Mouse (Mus musculus) MEL (cell line): ENCODE data around the gene A530016L24Rik. TPM values are rescaled to one million over a fixed set of nuclear protein-coding genes. Genes with fewer than 3 reads are reported as not detected.

Experiments used
- DNase-seq: peaks from one replicate; pipeline ENCODE4 v3.0.0; 2011; ENCODE audit warnings: low read depth, low spot score
- H3K27ac ChIP-seq: 2 replicates; pipeline ENCODE4 v1.5.1; 2012; ENCODE audit warnings: low read depth, mild to moderate bottlenecking, control low read depth, low read length, moderate library complexity; ENCODE audit not compliant: control insufficient read depth
- H3K27me3 ChIP-seq, 2 experiments: fragments of 150-350 bp in 1 of 2; sonication (generic) in 1 of 2; 2 replicates each; pipeline ENCODE4 v1.6.1; 2012; ENCODE audit warnings: low read length in 2 of 2, mild to moderate bottlenecking in 2 of 2, improper control_type of control experiment in 1 of 2, moderate library complexity in 1 of 2; ENCODE audit not compliant: insufficient read depth in 2 of 2, control insufficient read depth in 1 of 2
- H3K36me3 ChIP-seq, 2 experiments: 2 replicates each; pipeline ENCODE4 v1.6.1; 2012 to 2014; ENCODE audit warnings: low read length in 2 of 2, improper control_type of control experiment in 1 of 2, inconsistent platforms in 1 of 2, mild to moderate bottlenecking in 1 of 2; ENCODE audit not compliant: insufficient read depth in 2 of 2, control insufficient read depth in 1 of 2
- H3K4me1 ChIP-seq, 2 experiments: fragments of 150-350 bp in 1 of 2; sonication (generic) in 1 of 2; 2 replicates each; pipeline ENCODE4 v1.6.1; 2012; ENCODE audit warnings: low read length in 2 of 2, improper control_type of control experiment in 1 of 2, mild to moderate bottlenecking in 1 of 2; ENCODE audit not compliant: insufficient read depth in 2 of 2, control insufficient read depth in 1 of 2
- H3K4me3 ChIP-seq, 2 experiments: fragments of 150-350 bp in 1 of 2; sonication (generic) in 1 of 2; 2 replicates each; pipeline ENCODE4 v1.5.1; 2012; ENCODE audit warnings: low read depth in 2 of 2, low read length in 2 of 2, mild to moderate bottlenecking in 2 of 2, moderate library complexity in 2 of 2, control low read depth in 1 of 2, improper control_type of control experiment in 1 of 2; ENCODE audit not compliant: control insufficient read depth in 1 of 2, insufficient read depth in 1 of 2
- H3K79me2 ChIP-seq: 2 replicates; pipeline ENCODE4 v1.6.1; 2012; ENCODE audit warnings: mild to moderate bottlenecking, low read length, moderate library complexity; ENCODE audit not compliant: control insufficient read depth, poor library complexity, insufficient read depth
- H3K9ac ChIP-seq: 2 replicates; pipeline ENCODE4 v1.6.1; 2012; ENCODE audit warnings: low read depth, mild to moderate bottlenecking, control low read depth, low read length, moderate library complexity; ENCODE audit not compliant: control insufficient read depth, poor library complexity, severe bottlenecking
- H3K9me3 ChIP-seq: fragments of 150-350 bp; sonication (generic); replicated peaks from 2 replicates; pipeline ENCODE4 v1.6.1; 2012; ENCODE audit warnings: mild to moderate bottlenecking, low read length, improper control_type of control experiment, moderate library complexity; ENCODE audit not compliant: insufficient read depth
- CHD2 ChIP-seq: IDR thresholded peaks from 2 replicates; pipeline ENCODE4 v1.6.1; 2011; ENCODE audit warnings: low read length, improper control_type of control experiment
- CTCF ChIP-seq, 3 experiments: IDR thresholded peaks in 2 of 3; conservative IDR thresholded peaks in 1 of 3; 2 replicates each; pipeline ENCODE4 v1.5.1; 2011 to 2012; ENCODE audit warnings: low read length in 3 of 3, low read depth in 2 of 3, mild to moderate bottlenecking in 2 of 3, improper control_type of control experiment in 1 of 3, inconsistent platforms in 1 of 3, mixed read lengths in 1 of 3, moderate library complexity in 1 of 3; ENCODE audit not compliant: control insufficient read depth in 1 of 3, insufficient read depth in 1 of 3, poor library complexity in 1 of 3, severe bottlenecking in 1 of 3
- ETS1 ChIP-seq: IDR thresholded peaks from 2 replicates; pipeline ENCODE4 v1.6.1; 2012; ENCODE audit warnings: low read depth, mild to moderate bottlenecking, inconsistent platforms, low read length, improper control_type of control experiment, moderate library complexity
- GABPA ChIP-seq: IDR thresholded peaks from 2 replicates; pipeline ENCODE4 v1.6.1; 2012; ENCODE audit warnings: low read depth, mild to moderate bottlenecking, inconsistent platforms, low read length, improper control_type of control experiment, moderate library complexity
- GATA1 ChIP-seq: IDR thresholded peaks from 2 replicates; pipeline ENCODE4 v1.6.1; 2011; ENCODE audit warnings: low read depth, low read length, improper control_type of control experiment
- HCFC1 ChIP-seq: IDR thresholded peaks from 2 replicates; pipeline ENCODE4 v1.6.1; 2012; ENCODE audit warnings: low read depth, mild to moderate bottlenecking, inconsistent platforms, low read length, improper control_type of control experiment, moderate library complexity
- KAT2A ChIP-seq: conservative IDR thresholded peaks from 2 replicates; pipeline ENCODE4 v1.6.1; 2012; ENCODE audit warnings: low read depth, low read length, improper control_type of control experiment, inconsistent platforms
- MAFK ChIP-seq: IDR thresholded peaks from 2 replicates; pipeline ENCODE4 v1.6.1; 2011; ENCODE audit warnings: low read depth, mild to moderate bottlenecking, low read length, improper control_type of control experiment, borderline replicate concordance
- MAX ChIP-seq: IDR thresholded peaks from 2 replicates; pipeline ENCODE4 v1.6.1; 2011; ENCODE audit warnings: low read length, improper control_type of control experiment
- MXI1 ChIP-seq: IDR thresholded peaks from 2 replicates; pipeline ENCODE4 v1.6.1; 2011; ENCODE audit warnings: mild to moderate bottlenecking, low read depth, low read length, improper control_type of control experiment
- MYB ChIP-seq: IDR thresholded peaks from 2 replicates; pipeline ENCODE4 v1.6.1; 2011; ENCODE audit warnings: mild to moderate bottlenecking, low read depth, low read length, improper control_type of control experiment
- MYC ChIP-seq: IDR thresholded peaks from 2 replicates; pipeline ENCODE4 v1.6.1; 2011; ENCODE audit warnings: low read depth, mild to moderate bottlenecking, low read length, improper control_type of control experiment, moderate library complexity
- NELFE ChIP-seq: IDR thresholded peaks from 2 replicates; pipeline ENCODE4 v1.6.1; 2011; ENCODE audit warnings: low read depth, low read length, improper control_type of control experiment
- POLR2AphosphoS2 ChIP-seq: IDR thresholded peaks from 2 replicates; pipeline ENCODE4 v1.6.1; 2011; ENCODE audit warnings: low read length, improper control_type of control experiment
- POLR2AphosphoS5 ChIP-seq: IDR thresholded peaks from 2 replicates; pipeline ENCODE4 v1.6.1; 2012; ENCODE audit warnings: low read depth, borderline replicate concordance, mild to moderate bottlenecking, inconsistent platforms, low read length, moderate library complexity, mixed read lengths
- RCOR1 ChIP-seq: IDR thresholded peaks from 2 replicates; pipeline ENCODE4 v1.6.1; 2012; ENCODE audit warnings: low read depth, mild to moderate bottlenecking, inconsistent platforms, low read length, improper control_type of control experiment
- SIN3A ChIP-seq: IDR thresholded peaks from 2 replicates; pipeline ENCODE4 v1.6.1; 2012; ENCODE audit warnings: low read length, improper control_type of control experiment, inconsistent platforms
- SMC3 ChIP-seq: IDR thresholded peaks from 2 replicates; pipeline ENCODE4 v1.6.1; 2011; ENCODE audit warnings: low read depth, low read length, improper control_type of control experiment
- TAL1 ChIP-seq: IDR thresholded peaks from 2 replicates; pipeline ENCODE4 v1.6.1; 2012; ENCODE audit warnings: mild to moderate bottlenecking, inconsistent platforms, low read length, moderate library complexity, mixed read lengths
- TBP ChIP-seq: IDR thresholded peaks from 2 replicates; pipeline ENCODE4 v1.8.0; 2011; ENCODE audit warnings: low read depth, low read length, improper control_type of control experiment
- UBTF ChIP-seq: IDR thresholded peaks from 2 replicates; pipeline ENCODE4 v1.6.1; 2012; ENCODE audit warnings: low read depth, mild to moderate bottlenecking, inconsistent platforms, low read length, improper control_type of control experiment, moderate library complexity, borderline replicate concordance; ENCODE audit not compliant: insufficient read depth
- USF2 ChIP-seq, 2 experiments: IDR thresholded peaks; 2 replicates each; pipeline ENCODE4 v1.6.1; 2011 to 2012; ENCODE audit warnings: improper control_type of control experiment in 2 of 2, low read length in 2 of 2, borderline replicate concordance in 1 of 2, inconsistent platforms in 1 of 2, low read depth in 1 of 2, mild to moderate bottlenecking in 1 of 2; ENCODE audit not compliant: insufficient read depth in 1 of 2
- ZC3H11A ChIP-seq: IDR thresholded peaks from 2 replicates; pipeline ENCODE4 v1.6.1; 2012; ENCODE audit warnings: low read depth, mild to moderate bottlenecking, inconsistent platforms, low read length, improper control_type of control experiment
- ZMIZ1 ChIP-seq: IDR thresholded peaks from 2 replicates; pipeline ENCODE4 v1.6.1; 2012; ENCODE audit warnings: low read depth, mild to moderate bottlenecking, inconsistent platforms, low read length, improper control_type of control experiment, moderate library complexity
- polyA plus RNA-seq, 2 experiments: library from polyadenylated mRNA; stranded (reverse) in 1 of 2; unstranded in 1 of 2; fragments of >175 nt in 1 of 2; fragments of >200 nt in 1 of 2; gene quantifications; 2 replicates each; pipeline versions ENCODE4 v1.2.1 to v1.2.4; 2012; ENCODE audit warnings: low replicate concordance in 2 of 2, low read depth in 1 of 2; ENCODE audit not compliant: insufficient read length in 2 of 2, insufficient read depth in 1 of 2, missing spikeins in 1 of 2
- total RNA-seq: library from RNA; depleted of rRNA; stranded (reverse); fragments of 300-350 nt; gene quantifications from 2 replicates; pipeline ENCODE4 v1.2.3, GENCODE M21; 2012

A530016L24Rik gene
- total and polyA plus RNA-seq, 3 experiments = not detected

DNA sequence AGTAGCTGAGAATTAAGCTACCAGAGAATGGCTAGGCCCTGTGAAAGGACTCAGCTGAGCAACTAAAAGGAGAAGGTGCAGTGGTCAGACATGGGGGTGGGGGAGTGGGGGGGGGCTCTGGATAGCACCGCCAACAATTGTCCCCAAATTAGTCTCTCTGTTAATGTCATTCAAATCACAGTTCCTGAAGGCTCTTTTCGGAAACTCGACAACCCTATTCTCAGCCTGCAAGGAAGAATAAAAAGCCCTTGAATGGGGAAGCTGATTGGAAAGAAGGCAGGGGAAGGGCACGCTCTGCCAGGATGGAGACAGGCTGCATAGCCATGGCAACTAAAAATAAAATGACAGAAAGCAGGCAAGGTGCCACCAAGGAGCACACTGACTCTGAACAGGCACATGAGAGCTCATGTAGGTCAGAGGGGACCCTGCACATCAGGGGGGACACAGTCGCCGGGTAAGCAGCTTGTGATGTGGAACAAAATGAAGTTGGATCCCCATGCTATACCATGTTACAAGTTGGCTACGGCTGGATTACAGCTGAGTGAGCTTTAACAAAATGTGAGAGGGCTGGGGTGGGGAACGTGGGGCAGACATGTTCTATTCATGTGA lies 52.3 kb downstream of the A530016L24Rik start:
- TF ChIP-seq TBP (no peak), MAX (no peak), POLR2AphosphoS5 (no peak), CTCF (IDR thresholded peaks at IDR 0.05 in 2 of 3, conservative IDR thresholded peaks at IDR 0.05 in 1 of 3; ENCODE audit: control insufficient read depth in 1 of 3, insufficient read depth in 1 of 3, low read depth in 2 of 3, low read length in 3 of 3, poor library complexity in 1 of 3, severe bottlenecking in 1 of 3) (no peak), RCOR1 (no peak), ZC3H11A (no peak), USF2 (IDR thresholded peaks at IDR 0.05; ENCODE audit: borderline replicate concordance in 1 of 2, insufficient read depth in 1 of 2, low read depth in 1 of 2, low read length in 2 of 2) (no peak), HCFC1 (no peak), SMC3 (no peak), SIN3A (no peak), GATA1 (no peak)
- Histone ChIP-seq H3K4me3 (no peak overlapping the region), H3K27me3 (no peaks in the 10 kb centered on the region), H3K9me3 (no peaks in the 10 kb centered on the region), H3K9ac (no peak overlapping the region), H3K4me1 (no peaks in the 10 kb centered on the region), H3K36me3 (no peaks in the 10 kb centered on the region), H3K27ac (no peak overlapping the region), H3K79me2 (no peaks in the 10 kb centered on the region)
- DNase-seq = no peak

- H3K27me3 ChIP-seq = no peaks in the 10 kb centered on the region
- H3K4me3 ChIP-seq = no peak overlapping the region
- H3K9me3 ChIP-seq = no peaks in the 10 kb centered on the region
- DNase-seq = no peak
- H3K36me3 ChIP-seq = no peaks in the 10 kb centered on the region
- H3K27ac ChIP-seq = no peak overlapping the region
- no peak overlapping the region for H3K9ac ChIP-seq
- no peaks in the 10 kb centered on the region for H3K79me2 ChIP-seq
- H3K4me1 ChIP-seq = no peaks in the 10 kb centered on the region
- TF ChIP-seq TBP = no peak
- no peak for TF ChIP-seq CTCF (IDR thresholded peaks at IDR 0.05 in 2 of 3, conservative IDR thresholded peaks at IDR 0.05 in 1 of 3; ENCODE audit: control insufficient read depth in 1 of 3, insufficient read depth in 1 of 3, low read depth in 2 of 3, low read length in 3 of 3, poor library complexity in 1 of 3, severe bottlenecking in 1 of 3)
- TF ChIP-seq UBTF = no peak
- TF ChIP-seq TAL1 = no peak
- no peak for TF ChIP-seq RCOR1
- TF ChIP-seq ZMIZ1 = no peak
- TF ChIP-seq MXI1 = no peak
- TF ChIP-seq MAFK = no peak
- TF ChIP-seq POLR2AphosphoS2 = no peak
- TF ChIP-seq GABPA = no peak
- TF ChIP-seq NELFE = no peak
- TF ChIP-seq MYC = no peak
- no peak for TF ChIP-seq HCFC1
- TF ChIP-seq MYB = no peak
- TF ChIP-seq KAT2A = no peak
- TF ChIP-seq ETS1 = no peak
- no peak for TF ChIP-seq ZC3H11A
- no peak for TF ChIP-seq CHD2
- TF ChIP-seq, all 39 proteins: peak for 0
Observed at GRCm38 (mm10) chr12:112542257-112542919, 53.1 kb downstream of the A530016L24Rik start.
